Mouse (Mus musculus) heart, adult 9 months (tissue): ENCODE measurements around the gene Nsun2.

Source experiments
- DNase-seq, 2 experiments: peaks; one replicate each; pipeline ENCODE4 v3.0.0; 2022; ENCODE audit warnings: low spot score in 2 of 2

Gene Nsun2

DNA sequence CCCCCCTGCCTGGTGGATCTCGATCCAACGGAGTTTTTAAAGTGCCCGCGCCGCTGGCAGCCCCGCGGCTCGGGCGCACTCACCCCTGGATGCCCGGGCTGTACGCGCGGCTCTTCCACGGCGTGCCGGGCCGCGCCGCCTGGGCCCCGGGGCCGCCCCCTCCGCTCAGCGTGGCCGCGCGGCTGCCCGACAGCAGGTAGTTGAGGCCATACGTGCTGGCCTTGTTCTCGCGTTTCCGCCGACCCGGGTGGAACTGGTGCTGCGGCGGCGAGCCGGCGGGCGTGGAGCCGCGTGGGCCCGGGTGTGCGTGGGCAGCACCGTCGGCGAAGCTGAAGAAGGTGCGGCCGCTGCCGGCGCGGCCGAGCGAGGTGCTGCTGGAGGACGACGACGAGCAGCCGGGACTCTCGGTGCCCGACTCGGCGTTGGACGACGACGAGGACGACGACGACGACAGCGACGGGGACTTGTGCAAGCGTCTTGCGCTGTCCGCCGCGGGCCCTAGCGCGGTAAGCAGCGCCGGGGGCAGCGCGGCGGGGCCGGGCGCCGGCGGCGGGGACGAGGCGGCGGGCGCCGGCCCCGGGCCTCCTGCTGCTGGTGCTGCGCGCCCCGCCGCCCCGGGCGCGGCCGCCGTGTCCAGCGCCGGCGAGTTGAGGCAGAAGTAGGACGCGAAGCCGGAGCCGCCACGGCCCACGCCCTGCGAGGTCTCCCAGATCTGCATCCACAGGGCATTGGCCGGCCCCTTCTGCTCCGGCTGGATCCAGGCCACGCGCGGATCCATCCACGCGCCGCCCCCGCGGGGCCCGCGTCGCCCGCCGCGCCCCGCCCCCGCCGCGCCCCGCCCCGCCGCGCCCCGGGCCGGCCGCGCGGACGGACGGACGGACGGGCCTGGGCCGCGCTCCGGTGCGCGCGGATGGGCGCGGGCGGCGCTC lies at the start of gene Nsun2:
Gene Nsun2 (plus strand): TSS at position 342 of the 929 bp plus-strand sequence.
- peak in 1 of 2 experiments; percentile 59 for DNase-seq

- no peak for DNase-seq
Measured at GRCm38 (mm10) chr13:69485326-69485725, 48.2 kb upstream of the Nsun2 start.

- DNase-seq: no peak
Measured at GRCm38 (mm10) chr13:69485833-69486232, 47.7 kb upstream of the Nsun2 start.

DNA sequence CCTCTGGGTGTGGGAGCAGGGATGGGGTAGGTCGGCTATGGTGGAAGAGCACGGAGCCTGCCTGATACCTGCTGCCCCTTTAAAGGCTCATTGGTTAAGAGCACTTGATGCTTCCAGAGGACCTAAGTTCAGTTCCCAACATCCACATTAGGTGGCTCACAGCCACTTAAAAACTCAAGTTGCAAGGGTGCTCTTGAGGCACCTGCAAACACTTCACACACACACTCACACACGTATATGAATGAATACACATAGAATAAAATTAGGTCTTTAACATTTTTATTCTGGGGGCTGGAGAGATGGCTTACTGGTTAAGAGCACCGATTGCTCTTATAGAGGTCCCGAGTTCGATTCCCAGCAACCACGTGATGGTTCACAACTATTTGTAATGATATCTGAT lies 46.4 kb upstream of the Nsun2 start:
- no peak for DNase-seq

DNA sequence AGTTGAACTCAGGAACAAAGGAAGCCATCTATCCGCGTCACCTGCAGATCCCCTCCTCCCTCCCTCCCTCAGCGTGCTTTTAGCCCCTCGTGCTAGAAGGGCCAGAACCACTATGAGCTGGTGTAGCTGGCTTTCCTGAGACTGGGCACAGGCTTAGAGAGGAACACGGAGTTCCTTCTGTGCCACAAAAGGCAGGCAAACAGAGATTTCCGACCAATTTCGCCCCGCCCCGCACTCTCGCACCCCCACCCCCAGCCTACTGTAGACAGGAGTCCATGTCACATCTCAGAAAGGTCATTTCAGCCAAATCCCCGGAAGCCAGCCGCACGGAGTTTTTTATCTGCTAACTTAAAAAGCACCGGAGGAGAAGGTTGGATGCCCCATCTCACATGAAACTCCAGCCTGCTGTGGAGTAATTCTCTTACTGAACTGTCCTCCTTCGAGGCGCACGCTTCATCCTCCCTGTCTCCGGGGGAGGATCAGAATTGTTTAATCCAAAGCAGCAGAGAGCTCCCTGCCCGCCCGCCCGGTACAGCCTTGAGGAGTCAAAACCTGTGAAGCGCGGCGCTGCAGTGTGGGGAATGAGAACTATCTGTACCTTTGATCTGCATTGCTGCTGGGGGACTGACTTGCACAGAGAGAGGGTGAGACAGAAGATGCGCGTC lies 45.8 kb upstream of the Nsun2 start:
- no peak for DNase-seq

DNA sequence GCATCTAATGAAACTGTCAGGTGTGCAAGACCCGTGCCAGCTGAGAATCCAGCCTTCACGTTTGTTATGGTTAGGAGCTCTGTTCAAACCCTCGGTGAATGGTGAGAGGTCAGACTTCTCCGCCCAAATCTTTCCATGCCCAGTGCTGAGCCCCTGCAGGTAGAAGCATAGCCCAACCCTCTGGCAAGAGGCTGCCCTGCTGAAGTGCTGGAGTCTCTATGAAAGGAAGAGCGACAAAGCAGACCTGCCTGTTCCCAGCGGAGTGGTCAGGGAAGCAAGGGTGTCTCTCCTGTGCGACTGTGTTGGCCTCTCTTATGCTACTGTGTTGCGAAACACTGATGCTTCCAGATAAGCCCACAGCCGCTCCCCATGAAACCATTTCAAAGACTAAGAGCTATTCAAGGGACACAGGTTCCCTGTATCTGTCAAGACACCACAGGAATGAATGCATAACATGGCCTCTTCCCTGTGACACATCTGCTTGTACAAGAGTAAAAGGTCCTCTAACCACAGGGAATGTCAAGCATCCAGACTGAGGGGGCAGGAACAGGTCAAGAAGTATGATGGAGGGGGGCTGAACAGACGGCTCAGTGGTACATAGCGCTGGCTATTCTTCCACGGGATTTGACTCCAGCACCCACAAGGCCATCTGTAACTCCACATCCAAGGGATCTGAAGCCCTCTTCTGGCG lies 44.8 kb upstream of the Nsun2 start:
- no peak for DNase-seq

DNA sequence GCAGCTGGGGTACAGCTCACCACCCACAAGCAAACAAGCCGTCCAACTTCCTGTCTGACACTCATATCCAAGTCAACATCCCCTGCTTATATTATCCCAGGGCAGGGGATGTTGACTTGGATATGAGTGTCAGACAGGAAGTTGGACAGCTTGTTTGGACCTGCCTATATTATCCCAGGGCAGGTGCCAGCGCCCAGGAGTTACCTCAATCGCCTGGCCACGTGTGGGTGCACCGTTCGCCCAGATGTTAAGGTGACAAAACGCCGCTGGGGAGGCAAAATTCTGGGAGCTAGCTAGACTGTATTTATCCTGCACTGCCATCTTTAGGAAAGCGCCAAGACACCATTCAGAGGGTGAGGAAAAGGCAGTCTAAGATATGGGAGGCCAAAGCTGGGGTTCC lies 43.8 kb upstream of the Nsun2 start:
- no peak for DNase-seq

DNA sequence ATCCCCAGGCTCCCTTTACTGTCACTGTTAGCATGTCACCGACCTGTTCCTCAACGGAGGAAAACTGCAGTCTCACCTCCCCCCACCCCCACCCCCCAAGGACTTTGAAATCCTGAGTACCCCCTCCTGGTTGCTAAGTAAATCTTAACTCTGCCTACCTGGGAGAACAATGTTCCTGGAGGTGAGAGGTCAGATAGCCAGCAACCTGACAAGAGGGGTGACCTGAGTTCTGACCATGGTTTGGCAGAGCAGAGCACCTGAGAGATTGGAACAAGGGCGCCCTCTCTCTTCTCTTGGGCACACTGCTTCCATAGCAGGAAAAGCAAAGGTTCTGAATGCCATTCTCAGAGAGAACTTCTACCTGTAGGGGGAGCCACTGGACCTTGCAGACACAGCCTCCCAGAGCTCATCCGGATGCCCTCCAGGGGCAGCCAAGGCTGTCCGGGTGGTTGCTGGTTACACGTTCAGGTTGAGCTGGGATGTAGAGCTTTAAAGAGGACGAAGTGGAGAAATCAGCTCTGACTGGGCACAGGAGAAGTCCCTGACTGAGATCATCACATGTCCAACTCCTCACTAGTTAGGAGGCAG lies 40.6 kb upstream of the Nsun2 start:
- peak in 1 of 2 experiments; percentile 33 for DNase-seq

- DNase-seq: peak in 1 of 2 experiments; percentile 39
Measured at GRCm38 (mm10) chr13:69498276-69498675, 35.3 kb upstream of the Nsun2 start.

GRCm38 (mm10) chr13:69502157-69502750 lies 31.3 kb upstream of the Nsun2 start:
- DNase-seq: no peak

DNA sequence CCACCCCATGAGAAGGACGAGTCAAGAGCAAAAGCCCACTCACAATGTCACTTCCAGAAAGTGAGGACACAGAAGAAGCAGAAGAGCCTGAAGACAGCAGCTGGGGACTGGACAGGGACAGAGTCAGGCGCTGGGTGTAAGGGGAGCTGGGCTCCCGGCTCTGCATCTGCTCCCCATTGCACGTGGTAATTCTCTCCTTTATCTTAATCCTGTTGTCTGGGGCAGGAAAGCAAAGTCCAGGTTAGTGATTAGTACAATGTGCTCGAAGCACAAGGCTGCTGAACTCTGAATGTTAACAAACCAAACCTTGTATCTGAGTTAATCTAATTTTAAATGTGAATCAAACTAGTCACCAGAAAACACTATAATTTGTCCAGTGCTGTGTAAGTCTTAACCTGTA lies 30.7 kb upstream of the Nsun2 start:
- DNase-seq: no peak

DNA sequence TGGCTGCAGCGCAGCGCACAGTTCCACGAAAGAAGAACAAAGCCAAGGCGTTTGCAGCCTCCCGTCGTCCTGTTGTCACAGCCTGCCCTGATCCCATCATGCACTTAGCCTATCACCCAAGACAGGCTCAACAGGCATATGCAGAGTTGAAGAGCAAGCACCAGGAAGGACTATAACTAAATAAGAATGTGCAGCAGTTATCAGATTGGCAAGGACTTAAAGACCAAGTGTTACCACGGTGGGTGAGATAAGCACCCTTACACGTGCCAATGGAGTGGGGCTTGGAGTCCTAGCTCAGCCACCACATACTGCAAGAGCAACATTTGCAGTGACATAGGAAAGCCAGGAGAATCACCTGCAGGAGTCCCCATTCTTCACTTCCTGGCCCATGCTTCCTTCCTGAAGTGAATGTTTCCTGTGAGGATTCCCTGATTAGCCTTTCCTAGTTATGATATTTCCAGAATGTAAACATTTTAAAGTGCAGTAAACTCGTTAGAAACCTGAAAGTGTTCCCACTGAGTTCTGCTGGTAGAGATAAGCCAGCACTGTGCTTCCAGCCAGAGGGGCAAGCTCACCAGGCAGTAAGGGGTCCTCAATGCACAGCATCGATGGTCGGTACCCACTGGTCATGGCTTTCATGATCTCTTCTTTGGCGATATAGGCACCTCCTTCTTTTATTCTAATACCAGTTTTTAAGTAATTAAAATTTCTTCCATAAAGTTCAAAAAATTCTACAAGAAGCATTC lies 27.0 kb upstream of the Nsun2 start:
- no peak for DNase-seq

DNA sequence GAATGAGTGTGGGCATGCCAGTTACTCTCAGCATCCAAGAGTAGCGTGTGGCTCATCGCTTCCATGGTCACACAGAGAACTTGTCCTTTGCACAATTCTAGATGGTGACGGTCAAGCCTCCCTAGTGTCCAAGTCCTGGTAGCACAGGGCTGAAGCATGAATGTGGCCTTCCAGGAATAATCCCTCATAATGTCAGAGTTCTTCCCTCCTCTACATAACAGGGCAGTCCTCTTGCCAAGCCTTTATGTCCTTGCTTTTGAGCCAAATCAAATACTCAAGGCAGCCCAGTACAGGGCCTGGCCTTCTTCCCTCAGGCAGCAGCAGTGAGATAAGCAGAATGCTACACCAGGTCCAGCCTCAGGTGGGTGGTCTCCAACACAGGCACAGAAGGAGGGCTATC lies 25.9 kb upstream of the Nsun2 start:
- DNase-seq: no peak

DNA sequence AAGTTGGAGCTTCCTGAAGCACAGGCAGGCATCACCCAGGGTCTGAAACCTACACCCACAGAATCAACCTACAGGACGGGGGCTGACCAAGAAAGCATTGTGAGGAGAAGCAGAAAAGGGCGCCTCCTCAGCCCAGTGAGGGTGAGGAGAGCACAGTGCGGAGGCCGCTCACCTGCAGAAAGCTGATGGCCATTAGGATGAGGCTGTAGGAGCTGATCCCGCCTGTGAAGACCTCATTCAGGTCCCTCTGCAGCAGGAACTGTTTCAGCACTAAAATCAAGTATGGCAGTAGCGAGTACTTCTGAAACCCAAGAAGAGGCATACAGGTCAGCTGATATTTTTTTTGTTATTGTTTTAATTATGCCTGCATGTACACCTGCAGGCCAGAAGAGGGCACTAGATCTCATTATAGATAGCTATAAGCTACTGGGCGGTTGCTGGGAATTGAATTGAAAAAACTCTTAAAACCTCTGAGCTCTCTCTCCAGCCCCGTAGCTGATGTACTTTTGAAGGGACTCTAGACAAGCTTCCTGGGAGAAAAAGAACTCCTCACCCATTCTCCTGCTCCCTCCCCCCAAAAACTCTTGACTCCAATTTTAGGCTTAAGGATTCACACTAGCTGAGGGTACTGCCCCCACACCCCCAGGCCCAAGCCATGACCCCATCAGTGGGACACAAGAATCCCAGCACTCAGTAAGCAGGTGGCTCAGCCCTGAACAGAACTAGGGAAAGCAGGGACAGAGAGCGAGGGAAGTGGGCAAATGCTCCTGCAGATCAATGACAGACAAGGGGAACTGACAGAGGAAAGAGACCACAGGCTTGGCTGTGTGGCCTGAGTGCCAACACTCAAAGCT lies 23.9 kb upstream of the Nsun2 start:
- peak; percentile 26 to 40 for DNase-seq

DNA sequence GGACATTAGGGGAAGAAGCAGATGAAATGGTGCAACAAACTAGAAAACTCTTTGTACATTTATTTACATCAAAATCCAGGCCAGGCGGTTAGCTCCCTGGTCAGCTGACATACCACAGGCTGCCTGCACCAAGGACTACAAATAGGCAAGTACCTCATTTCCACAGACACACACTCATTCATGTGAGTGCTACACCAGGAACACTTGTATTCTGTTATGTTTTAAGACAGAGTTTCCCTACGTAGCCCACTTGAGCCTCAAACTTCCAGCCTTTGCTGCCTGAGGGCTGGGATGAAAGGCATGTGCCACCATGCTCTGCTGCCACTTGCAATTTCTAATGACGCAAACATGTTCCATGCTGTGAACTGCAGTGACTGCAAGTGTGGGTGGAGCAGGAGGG lies 18.5 kb upstream of the Nsun2 start:
- no peak for DNase-seq

DNA sequence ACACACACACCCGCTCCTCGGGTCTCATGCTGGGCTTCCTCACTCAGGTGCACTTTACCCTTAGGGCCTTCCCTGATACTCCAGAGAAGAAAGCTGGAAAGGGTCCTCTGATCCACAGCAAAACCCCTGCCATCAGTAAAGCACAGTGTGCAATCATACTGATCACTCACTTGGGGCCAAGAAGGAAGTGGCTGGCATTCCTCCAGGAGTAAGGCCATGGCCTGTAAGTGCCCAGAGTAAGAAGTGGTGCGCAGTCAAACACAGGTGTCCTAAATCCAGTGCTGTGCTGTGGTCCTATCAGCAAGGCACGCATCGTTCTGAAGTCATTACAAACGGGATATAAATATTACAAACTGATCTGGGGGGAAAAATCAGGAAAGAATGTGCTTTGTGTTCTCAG lies 16.1 kb upstream of the Nsun2 start:
- DNase-seq: no peak

GRCm38 (mm10) chr13:69519137-69519536 lies 14.4 kb upstream of the Nsun2 start:
- no peak for DNase-seq

DNA sequence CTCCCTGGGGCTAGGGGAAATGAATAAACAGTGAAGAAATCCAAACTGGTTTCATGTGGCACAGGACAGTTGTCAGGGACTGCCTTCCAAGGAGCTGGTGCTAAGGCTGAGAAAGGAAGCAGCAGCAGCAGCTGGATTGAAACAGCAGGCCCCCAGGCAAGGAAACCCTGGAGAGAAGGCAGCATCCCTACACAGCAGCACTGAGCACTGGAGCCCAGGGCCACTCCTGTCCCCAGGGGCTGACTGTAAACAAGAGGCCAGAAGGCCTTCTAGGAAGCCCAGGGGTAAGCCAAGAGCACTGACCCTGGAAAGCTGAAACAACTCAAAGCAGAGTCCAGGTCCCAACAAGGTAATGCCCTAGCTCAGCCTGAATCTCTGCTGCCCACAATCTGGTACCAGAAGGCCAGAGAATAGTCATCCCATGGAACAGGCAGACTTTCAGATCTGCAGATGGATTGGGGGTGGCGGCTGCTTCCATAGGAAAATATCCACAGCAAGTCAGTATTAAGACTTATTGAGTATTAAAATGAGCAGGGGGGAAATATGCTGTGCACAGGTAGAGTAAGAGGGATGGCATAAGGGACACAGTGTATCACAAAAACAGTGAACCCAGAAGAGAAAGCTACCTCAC lies 11.3 kb upstream of the Nsun2 start:
- no peak for DNase-seq

GRCm38 (mm10) chr13:69523444-69524157 lies 9.9 kb upstream of the Nsun2 start:
- no peak for DNase-seq
